Mouse (Mus musculus): ENCODE results near the gene Lrp1.
A peak's percentile ranks its signal among the peaks of the same experiment; 100 is the strongest.

Lrp1 gene

DNA sequence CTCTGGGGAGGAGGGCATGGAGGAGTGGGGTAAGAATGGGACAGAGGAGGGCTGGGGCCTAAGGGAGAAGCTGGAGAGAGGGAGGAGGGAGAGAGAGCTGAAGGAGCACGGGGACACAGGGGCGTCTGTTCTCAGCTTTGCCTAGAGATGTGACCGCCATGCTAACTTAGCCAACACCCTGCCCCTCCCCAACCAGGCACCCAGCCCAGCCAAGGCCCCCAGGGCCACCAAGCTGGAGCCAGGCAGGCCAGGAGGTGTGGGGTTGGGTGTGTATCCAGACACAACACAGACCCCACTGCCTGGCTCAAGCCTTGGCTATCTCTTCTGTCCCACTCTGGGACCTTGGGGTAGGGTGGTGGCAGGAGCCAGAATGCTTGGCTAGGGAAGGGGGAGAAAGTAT, 5.4 kb downstream of the Lrp1 start:
- peak in 1 of 2 experiments; percentile 75 for DNase-seq (ENCODE audit: low spot score in 2 of 2)

DNA sequence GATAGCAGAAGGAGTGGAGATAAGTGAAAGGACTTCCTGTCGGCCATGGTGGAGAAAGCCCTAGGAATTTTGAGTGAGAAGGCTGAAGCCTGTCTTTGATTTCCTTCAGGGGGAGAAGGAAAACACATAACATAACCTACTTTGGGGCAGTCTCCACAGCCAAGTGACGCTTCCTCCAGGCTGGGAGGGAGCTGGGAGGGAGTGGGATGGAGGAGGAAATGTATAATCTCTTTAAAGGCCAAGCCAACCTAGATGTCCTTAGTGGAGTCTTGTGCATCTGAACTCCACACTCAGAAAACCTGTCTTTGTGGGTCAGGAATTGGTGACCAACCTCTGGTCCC, 5.9 kb downstream of the Lrp1 start:
- DNase-seq (ENCODE audit: low spot score in 2 of 2), result no peak

DNA sequence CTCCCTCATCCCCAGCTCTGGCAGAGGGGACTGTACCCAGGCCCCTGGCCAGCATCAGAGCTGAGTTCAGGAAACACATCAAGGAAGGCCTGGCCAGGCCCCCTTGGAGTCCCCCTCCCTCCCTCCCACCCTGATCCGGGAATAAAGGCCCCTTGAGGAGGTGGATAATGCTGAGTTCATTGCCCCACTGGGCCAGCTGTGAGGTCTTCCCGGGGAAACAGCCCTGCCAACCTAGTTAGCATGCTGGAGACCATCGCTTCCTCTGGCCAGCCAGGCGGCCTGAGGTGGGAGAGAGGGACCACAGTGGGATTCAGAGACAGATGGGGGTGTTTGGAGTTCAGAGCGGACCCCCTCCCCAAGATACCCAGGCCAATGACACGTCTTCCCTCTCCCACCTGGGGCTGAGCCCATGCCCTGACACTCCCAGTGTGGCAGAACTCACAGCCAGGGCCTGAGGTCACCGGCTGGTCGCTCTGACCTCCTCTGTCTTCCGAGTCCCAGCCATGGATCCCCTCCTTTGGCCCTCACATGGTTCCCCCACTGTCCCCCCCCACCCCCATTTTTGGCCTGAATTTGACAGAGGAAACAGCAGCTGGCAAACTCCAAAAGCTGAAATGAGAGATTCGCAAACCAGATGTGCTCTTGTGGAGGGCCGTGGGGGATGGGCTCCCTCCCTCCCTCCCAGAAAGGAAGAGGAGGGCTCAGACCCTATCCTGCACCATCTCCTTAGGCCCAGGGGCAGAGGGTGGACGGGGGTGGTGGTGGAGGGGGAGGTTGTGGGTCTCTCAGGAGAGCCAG, 6.5 kb downstream of the Lrp1 start:
- no peak for DNase-seq (ENCODE audit: low spot score in 2 of 2)

DNA sequence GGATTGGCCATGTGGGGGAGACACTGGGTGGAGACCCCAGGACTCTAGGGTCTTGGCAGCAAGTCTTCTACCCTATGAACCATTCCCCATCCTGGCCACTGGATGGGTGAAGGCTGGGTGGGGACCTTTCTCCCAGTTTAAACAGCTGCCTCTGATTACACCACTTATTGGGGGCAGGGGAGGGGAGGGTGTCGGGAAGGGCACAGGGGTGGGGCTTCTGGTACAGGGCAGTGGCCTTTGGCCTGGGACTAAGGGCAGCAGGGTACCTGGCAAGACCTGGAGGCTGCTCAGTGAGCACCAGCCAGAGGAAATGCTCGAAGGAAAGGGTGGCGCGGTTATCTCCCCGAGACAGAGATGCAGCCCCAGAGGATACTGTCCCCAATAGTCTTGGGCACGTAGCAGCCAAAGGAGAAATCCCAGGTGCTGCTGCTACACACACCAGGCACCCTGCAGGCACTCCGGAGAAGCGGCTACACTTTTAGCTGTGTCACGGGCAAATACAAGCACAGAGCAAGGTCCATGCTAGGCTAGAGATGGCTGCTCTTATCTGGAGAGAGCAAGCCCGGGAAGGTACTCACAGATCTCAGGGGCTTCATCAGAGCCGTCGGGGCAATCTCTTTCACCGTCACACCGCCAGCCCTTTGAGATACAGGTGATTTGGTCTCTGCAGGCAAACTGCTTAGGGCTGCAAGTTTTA, 8.7 kb downstream of the Lrp1 start:
- DNase-seq (ENCODE audit: low spot score in 2 of 2), result no peak

DNA sequence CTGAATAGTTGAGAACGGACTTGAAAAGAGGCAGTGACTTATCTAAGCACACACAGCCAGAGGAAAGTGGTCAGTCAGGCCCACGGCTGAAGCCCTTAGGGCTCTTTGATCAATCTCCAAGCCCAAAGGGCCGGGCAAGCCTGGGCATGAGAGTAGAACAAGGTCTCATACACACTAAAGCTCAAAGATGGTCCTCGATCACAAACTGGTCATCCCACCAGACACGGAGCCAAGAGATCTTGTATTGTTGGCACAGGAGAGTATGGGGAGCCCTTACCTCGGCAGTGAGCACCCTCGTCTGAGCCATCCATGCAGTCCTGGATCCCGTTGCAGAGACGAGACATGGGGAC, 10.9 kb downstream of the Lrp1 start:
- DNase-seq (ENCODE audit: low spot score in 2 of 2), result no peak

DNA sequence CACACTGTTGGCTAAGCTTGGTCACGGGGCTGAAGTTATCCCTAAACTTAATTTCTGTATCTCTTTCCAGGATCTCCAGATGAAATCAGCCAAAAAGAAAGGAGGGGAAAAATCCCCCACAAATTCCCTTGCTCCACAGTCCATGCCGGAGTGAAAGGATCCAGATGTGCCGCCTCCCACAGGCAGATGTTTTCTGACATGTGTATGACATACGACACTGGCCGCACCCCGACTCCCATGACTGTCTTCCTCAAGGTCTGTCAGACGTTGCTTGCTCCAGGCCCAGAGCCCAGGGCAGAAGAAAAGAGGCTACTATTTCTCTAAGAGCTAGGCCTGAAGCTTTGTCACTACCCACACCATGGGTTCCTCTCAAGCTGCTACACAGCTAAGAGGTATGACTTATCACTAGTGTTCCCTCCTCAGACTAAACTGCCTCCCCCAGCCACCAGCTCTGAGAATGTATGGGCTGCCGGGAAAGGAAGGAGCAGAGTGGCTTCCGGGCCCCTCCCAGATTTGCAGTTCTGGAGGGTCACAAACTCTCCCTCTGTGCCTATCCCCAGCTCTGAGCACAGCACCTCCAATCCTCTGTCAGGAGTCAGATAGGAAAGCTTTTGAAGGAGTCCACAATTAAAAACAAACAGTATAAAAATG, 11.4 kb downstream of the Lrp1 start:
- DNase-seq (ENCODE audit: low spot score in 2 of 2), result no peak

DNA sequence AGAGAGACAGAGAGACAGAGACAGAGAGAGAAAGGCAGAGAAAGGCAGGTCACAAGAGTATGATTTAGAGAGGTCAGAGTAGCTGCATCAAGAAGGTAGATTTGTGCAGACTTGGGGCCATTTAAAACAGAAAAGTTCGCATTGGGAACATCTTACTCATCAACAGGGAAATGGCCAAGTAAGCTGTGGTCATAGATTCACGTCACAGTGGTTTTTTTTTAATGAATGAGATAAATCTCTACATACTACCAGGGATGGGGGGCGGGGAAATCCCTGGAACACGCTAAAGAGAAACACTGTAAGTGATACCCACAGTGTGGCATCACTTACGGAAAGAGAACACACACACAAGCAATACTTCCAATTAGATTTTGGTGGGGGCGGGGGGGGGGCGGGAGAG, 13.9 kb downstream of the Lrp1 start:
- DNase-seq (ENCODE audit: low spot score in 2 of 2), result no peak

DNA sequence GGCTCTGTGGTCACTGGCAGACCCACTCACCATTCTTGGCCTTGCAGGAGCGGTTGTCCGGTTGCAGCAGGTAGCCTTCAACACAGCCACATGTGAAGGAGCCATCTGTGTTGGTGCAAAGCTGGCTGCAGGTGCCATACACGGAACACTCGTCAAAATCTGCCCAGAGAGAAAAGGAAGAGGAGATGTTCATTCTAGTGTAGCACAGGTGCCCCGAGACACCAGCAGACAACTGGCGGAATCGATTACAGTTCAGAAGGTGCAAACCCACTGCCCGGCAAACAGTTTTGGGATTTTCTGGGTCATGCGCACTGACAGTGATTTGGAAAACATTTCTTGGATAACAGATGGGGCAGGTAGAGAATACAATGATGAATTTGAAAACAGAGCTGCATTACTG, 15.2 kb downstream of the Lrp1 start:
- DNase-seq (ENCODE audit: low spot score in 2 of 2), result no peak

DNA sequence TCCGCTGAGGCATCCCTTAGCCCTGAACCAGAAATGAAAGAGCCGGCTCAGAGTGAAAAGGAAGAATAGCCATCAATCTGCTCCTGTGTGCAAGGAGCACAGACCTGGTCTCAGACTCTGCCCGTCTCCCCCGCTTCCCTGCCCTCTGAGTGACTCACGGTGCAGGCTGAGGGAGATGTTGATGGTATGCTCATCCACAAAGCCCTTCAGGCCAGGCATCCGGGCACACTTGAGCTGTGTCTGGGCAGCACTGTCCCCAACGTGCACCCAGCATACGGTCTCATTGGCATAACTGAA, 15.7 kb downstream of the Lrp1 start:
- DNase-seq (ENCODE audit: low spot score in 2 of 2), result no peak

DNA sequence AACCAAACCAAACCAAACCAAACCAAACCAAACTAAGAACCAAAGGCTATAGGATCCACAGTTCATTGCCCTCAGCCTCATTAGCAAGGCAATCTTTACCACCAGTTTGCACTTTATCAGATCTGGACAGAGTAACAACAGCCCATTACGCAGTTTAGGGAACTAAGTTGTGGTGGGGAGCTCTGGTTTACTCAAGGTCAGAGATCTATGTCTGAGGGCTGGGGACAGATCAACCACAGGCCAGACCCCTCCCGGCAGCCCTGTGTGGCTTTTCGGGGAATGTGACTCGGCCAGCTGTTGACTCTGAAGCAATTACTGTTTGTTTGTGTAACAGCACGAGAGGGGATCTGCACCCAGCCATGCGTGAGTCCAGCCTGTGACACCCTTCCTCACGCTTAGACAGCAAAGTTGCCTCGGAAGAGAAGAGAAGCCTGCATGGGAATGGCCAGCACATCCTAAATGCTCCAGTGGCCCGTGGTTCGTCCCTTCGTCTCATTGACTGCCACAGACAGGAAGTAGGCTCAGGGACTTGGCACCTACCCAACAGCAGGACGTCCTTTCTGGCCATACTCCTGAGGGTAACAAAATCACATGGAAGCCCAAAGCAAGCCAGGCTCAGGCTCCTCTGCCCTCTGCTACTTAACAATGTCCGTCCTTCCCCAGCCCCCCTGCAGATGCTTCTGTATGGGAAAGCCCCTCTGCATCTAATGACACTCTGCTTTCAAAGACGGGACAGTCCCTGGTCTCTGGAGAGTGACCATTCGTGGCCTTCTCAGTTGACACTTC, 16.3 kb downstream of the Lrp1 start:
- peak; percentile 73 to 78 for DNase-seq (ENCODE audit: low spot score in 2 of 2)

DNA sequence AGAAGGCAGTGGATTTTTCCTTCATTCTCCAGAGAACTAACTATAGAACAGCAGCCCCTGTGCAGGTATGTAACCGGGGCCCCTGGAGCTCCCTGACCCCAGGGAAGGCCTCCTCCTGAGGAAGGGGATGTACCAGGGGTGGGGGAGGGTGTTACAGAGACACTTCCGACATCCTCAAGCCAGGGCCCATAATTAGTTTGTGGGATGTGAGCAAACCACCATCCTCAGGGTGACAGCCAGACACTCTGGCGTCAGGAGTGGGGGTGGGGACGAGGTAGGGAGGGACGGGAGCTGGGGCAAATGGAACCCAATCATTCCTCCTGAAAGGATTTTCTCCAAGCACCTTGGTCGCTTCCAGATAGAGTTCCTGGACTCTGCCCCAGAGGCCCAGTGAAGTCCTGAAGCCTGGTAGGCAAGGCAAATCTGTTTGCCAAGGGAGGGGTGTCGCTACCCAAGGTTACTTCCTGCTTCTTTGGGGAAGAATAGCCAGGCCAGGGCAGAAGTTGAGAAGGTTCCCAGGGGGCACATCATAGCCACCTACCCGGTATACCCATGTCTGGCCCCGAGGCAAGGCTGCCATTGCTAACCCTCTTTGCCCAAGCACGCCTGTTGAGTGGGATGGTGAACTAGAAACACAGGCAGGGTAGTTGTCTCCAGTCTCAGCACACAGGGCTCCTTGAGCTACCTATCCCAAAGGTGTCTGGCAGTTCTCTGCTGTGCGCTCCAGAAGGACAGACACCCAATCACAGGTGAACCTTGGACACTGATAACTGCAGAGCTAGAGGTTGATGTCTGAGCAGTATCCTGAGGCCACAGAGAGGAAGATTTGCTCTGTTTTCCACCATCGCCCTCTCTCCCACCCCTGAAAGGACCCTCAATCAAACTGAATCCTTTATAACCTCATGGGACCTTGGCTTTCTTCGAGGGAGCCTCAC, 17.2 kb downstream of the Lrp1 start:
- no peak for DNase-seq (ENCODE audit: low spot score in 2 of 2)

DNA sequence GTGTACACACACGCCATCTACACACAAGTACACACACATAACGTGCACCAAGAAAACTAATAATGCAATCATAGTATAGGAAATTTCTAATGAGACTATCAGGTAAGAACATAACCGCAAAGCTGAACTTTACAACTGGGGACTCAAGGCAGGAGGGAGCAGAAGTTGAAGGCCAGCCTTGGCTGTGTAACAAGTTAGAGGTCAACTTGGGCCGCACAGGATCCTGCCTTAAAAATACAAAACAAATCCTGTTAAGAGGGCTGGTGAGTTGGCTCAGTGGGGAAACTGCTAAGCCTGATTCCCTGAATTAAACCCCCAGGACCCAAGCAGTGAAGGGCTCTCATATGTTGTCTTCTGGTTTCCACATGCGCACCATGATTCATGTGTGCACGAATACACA, 18.8 kb downstream of the Lrp1 start:
- no peak for DNase-seq (ENCODE audit: low spot score in 2 of 2)

DNA sequence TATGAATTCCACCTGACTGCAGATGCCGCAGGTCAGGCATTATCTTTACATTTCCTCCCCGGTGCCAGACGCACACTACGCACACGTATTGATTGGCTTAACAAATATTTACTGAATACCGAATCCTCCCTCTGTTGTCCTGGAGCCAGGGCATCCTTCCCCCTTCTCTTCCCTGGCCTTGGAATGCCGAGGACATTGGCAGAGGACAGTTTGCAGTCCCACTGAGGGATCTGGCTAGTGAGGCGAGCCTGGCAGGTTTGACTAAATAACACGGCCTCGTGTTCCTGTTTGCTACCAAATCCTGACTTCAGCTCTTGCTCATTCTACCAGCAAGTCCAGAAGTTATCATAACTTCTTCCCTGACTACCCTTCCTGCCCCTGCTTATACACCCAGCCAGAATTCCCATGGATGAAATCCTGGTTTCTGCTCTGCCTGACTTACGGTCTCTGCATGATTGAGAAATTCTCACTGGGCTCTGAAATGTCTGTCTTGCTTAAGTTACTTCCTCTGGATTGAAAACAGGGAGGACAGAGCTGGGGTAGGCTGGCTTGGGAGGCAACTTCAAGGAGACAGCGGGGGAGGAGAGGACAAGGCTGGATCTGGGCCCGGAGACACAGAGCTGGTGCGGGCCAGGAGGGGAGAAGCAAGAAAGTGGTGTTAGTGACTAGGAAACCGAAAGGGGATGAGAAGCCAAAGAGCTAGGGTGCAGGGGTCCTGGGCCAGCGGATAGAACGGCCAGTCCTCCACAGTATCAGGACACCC, 21.0 kb downstream of the Lrp1 start:
- DNase-seq (ENCODE audit: low spot score in 2 of 2), result peak; percentile 88 to 89

DNA sequence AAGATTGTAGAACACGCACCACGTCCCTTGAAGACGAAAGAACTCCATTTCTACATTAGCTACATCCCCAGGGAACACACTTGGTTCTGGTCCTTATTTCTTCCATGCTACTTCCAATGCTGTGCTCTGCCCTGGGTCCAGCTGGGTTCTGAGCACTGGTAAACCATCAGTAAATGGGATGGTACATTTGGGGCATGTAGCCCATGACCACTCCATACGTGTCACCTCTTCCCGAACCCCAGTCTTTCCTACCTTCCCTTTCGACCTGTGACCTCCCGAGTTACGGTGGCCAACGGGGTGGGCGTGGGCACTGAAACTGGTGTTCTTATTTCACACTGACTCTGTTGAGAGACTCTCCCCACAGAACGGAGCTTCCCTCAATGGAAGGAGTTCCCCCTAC, 21.7 kb downstream of the Lrp1 start:
- DNase-seq (ENCODE audit: low spot score in 2 of 2), result no peak

DNA sequence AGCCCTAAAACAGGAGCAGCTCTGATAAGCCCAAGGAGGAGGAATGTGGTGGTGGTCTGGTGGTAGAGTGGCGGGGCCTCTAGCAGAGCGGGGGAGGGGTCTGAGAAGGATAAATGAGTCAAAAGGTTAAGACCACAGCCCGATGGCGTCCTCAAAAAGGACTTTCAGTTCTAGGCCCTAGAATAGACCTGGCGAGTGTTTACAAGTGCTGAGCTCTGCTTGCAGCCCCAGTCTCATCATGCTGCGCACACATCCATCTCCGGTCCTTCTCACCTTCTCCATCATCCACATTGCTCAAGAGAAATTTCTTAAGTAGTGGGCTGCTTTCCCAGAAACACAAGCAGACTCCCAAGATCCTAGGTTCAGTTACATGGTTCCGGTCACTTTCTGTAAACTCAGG, 22.3 kb downstream of the Lrp1 start:
- no peak for DNase-seq (ENCODE audit: low spot score in 2 of 2)

DNA sequence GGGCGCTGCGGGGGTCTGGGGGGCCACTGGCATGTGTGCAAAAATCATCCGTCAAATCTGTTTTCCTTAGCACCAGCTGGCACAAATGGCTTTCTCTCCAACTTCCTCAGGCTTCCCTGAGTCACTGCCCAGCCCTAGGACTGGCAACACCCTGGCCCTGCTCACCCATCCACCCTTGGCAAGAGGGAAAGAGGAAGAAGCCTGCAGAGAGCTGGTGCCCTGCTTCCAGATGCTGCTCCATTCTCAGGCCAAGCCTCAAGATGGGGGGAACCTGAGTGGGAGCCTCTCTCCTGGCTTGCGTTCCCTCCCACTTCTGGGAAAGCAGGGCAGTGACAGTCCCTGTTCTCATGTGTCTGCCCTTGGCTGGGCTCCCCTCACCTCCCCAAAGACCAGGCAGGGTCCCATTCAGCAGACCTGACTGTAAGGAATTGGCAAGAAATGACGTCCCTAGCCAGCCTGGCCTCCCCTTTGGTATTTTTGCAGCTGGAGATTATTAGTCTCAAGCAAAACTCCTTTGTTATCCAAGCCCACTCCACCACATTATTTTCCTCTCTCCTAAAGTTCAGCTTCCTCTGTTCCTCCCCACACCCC, 23.5 kb downstream of the Lrp1 start:
- peak in 1 of 2 experiments; percentile 51 for DNase-seq (ENCODE audit: low spot score in 2 of 2)

DNA sequence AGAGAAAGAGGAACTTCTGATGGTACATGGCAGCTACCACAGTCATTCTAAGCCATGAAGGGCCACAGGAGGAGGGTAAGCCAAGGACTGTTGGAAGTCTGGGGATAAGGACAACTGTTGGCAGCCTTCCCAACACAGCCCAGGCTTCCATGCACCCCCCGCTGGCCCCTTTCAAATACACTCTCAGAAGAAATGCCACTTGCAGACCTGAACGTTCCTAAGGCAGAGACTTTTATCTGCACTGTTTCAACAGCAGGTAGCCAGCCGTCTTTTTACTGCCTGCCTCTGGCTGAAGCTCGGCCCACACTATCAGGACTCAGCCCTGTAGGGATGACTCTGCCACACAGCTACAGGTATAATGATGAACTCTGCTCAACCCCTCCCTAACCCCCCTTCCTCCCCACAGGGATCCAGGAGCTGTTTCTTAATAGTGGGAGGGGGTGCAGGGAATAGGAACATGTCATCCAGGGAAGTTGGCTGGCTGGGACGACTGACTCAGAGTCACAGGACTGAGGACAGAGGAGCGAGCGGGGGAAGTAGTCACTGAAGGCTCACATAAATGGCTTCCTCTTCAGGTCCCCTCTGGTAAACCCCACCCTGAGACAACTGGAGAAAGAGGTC, 24.5 kb downstream of the Lrp1 start:
- DNase-seq (ENCODE audit: low spot score in 2 of 2), result peak in 1 of 2 experiments; percentile 72

DNA sequence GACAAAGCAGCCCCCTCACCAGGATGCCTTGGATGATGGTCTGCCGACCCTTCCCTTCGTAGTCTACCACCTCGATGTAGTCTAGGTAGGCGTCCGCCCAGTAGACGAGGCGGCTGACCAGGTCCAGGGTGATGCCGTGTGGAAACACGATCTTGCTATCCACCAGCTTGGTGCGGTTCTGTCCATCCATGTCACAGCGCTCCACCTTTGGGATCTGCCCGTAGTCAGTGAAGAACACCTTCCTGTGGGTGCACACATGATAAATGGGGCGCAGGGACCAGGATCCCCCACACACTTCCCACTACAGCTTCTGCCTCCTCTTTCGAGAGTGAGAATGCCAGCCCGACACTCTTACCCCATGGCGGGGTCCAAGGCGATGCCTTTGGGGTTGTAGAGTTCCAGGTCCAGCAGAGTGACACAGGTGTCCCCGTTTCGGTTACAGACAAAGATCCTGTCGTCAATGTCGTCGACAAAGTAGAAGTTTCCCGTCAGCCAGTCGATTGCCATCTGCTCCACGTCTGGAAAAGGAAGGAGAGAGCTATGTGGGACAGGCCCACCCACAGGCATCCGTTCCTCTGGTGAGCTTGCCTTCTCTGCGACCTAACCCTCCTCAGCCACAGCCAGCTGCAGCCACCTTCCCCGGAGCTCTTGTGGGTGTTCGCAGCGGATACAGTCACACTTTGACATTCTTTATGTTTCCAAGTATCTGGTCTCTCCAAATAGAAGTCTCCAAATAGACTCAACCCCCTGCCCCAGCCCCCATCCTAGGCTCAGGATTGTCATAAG, 25.8 kb downstream of the Lrp1 start:
- DNase-seq (ENCODE audit: low spot score in 2 of 2), result no peak

DNA sequence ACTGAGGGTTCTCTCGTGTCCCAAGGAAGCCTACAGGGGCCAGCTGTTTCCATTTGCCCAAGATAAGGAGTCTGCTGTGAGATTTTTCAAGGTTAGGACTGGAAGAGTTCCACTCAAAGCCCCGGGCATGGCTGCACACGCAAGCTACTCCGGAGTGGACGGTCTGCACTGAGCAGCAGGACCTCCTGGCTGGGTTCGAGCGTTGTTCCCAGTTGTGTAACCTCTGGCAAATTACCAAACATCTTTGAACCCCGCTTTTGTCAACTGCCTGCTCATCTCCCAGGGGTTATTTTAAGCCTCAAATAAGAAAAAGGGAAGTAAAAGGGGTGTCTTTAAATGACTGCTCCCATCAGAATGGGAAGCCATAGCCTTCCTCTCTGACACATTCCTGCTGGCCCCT, 26.5 kb downstream of the Lrp1 start:
- peak; percentile 73 to 79 for DNase-seq (ENCODE audit: low spot score in 2 of 2)

All from heart, adult 9 months (tissue).